Mouse (Mus musculus): ENCODE results near the gene Tmem182. TPM values are rescaled to one million over a fixed set of nuclear protein-coding genes. Genes with fewer than 3 reads are reported as not detected.

The Tmem182 gene
- 0.10 and 0.15 TPM in 2 replicates for polyA plus RNA-seq (2015; fragmentation: Nextera tagmentation; extraction: Ambion mirVana)

DNA sequence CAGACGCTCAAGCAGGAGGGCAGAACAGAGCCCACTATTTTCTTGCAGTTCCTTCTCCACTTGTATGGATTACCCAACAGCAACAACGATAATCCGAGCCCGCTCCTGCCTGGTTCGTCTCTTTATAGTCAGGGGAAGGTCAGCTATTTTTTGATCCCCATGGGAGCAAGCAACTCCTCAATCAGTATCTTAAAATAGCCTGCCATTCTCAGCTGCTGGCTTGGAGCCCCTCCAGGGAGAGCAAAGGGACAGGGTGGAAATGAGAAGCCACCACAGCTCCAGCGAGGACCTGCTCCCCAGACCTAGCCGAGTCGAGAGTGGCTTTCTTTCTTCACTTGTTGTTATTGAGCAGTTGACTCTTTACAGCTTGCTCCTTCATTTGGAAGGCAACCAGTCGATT lies at the start of gene Tmem182:
Tmem182 (plus strand) TSS at position 251 of the 400 bp plus-strand sequence.
- Histone ChIP-seq H3K36me3 (ENCODE audit: control insufficient read depth, insufficient read depth, low read length) (no peaks in the 10 kb centered on the region), H3K4me3 (ENCODE audit: low read depth, low read length) (no peak within 1 kb of the TSS), H3K9me3 (replicated peaks; ENCODE audit: control insufficient read depth, low read length, poor library complexity, severe bottlenecking) (no peaks in the 10 kb centered on the region), H3K27me3 (ENCODE audit: control insufficient read depth, insufficient read depth, low read depth, low read length) (no peaks in the 10 kb centered on the region), H3K9ac (ENCODE audit: low read depth, low read length) (no peak within 1 kb of the TSS), H3K27ac (ENCODE audit: low read length) (no peak within 1 kb of the TSS), H3K4me1 (ENCODE audit: control insufficient read depth, insufficient read depth, low read length) (no peaks in the 10 kb centered on the region), H3K4me2 (ENCODE audit: low read length) (no peak within 1 kb of the TSS)
- no peak for ATAC-seq
- WGBS = 67% methylated on average over 9 of the region's 9 CpGs

DNA sequence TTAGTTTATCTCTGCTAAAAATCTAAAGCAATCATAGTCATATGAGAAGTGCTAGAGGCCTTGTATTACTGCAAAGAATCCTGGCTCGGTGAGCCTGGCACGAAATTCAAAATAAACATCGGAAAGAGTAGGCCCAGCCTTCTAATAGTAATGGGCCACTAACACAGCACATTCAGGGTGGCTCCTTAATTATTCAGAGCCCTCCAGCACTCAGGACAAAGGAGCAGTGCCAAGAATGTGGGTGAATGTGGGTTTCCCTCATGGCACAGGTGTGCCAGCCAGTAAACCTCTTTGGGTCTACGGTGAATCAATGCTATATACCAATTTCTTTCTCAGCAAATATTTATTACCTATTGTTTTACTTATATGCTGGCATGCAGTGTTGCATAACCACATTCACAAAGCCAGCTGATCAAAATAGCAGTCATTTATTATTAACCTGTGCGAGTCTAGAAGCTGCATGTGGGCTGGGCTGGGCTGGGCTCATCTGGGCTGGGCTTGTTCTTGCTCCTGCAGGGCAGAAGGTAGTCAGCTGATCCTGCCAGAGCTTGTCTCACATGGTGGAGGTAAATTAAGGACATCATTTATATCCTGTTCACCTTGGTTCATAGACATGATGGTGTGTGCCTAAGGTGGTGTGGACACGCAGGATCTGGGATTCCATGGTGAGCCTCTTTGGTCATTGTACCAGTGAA lies 45.5 kb upstream of the Tmem182 start:
- Histone ChIP-seq H3K27me3 (ENCODE audit: control insufficient read depth, insufficient read depth, low read depth, low read length) (no peaks in the 10 kb centered on the region), H3K9me3 (replicated peaks; ENCODE audit: control insufficient read depth, low read length, poor library complexity, severe bottlenecking) (no peaks in the 10 kb centered on the region), H3K4me1 (ENCODE audit: control insufficient read depth, insufficient read depth, low read length) (no peaks in the 10 kb centered on the region), H3K36me3 (ENCODE audit: control insufficient read depth, insufficient read depth, low read length) (no peaks in the 10 kb centered on the region), H3K4me2 (ENCODE audit: low read length) (no peak overlapping the region), H3K9ac (ENCODE audit: low read depth, low read length) (no peak overlapping the region), H3K4me3 (ENCODE audit: low read depth, low read length) (no peak overlapping the region), H3K27ac (ENCODE audit: low read length) (no peak overlapping the region)
- ATAC-seq = no peak
- 90% methylated on average over 6 of the region's 6 CpGs for WGBS

- H3K4me3 ChIP-seq (ENCODE audit: low read depth, low read length) = no peak overlapping the region
- no peak overlapping the region for H3K9ac ChIP-seq (ENCODE audit: low read depth, low read length)
- H3K4me1 ChIP-seq (ENCODE audit: control insufficient read depth, insufficient read depth, low read length) = no peaks in the 10 kb centered on the region
- no peaks in the 10 kb centered on the region for H3K36me3 ChIP-seq (ENCODE audit: control insufficient read depth, insufficient read depth, low read length)
- H3K27ac ChIP-seq (ENCODE audit: low read length) = no peak overlapping the region
- 58% methylated on average over 1 of the region's 1 CpGs for WGBS
- no peaks in the 10 kb centered on the region for H3K9me3 ChIP-seq (replicated peaks; ENCODE audit: control insufficient read depth, low read length, poor library complexity, severe bottlenecking)
- ATAC-seq = no peak
- no peak overlapping the region for H3K4me2 ChIP-seq (ENCODE audit: low read length)
- no peaks in the 10 kb centered on the region for H3K27me3 ChIP-seq (ENCODE audit: control insufficient read depth, insufficient read depth, low read depth, low read length)
Observed at GRCm38 (mm10) chr1:40764042-40764441, 41.4 kb upstream of the Tmem182 start.

GRCm38 (mm10) chr1:40764701-40765275 lies 40.6 kb upstream of the Tmem182 start:
- ATAC-seq = no peak

DNA sequence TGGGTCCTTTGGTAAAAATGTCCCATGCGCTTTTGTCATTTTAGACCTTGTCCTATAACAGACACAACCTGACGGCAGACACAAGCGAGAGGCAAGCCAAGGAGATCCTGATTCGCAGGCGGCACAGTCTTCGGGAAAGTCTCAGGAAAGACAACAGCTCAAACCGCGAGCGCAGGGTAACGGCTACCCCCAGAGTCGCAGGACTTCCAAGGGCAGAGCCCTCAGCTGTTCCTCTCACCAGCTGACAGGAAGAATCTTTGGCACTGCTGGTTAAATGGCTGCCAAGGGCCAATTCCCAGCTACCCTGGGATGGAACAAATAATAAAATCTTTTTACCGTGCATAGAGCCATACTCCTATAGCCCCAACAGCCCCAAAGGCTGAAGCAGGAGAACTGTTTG lies 39.9 kb upstream of the Tmem182 start:
- ATAC-seq = no peak
- Histone ChIP-seq H3K36me3 (ENCODE audit: control insufficient read depth, insufficient read depth, low read length) (no peaks in the 10 kb centered on the region), H3K9ac (ENCODE audit: low read depth, low read length) (no peak overlapping the region), H3K4me3 (ENCODE audit: low read depth, low read length) (no peak overlapping the region), H3K9me3 (replicated peaks; ENCODE audit: control insufficient read depth, low read length, poor library complexity, severe bottlenecking) (no peaks in the 10 kb centered on the region), H3K27ac (ENCODE audit: low read length) (no peak overlapping the region), H3K27me3 (ENCODE audit: control insufficient read depth, insufficient read depth, low read depth, low read length) (no peaks in the 10 kb centered on the region), H3K4me2 (ENCODE audit: low read length) (no peak overlapping the region), H3K4me1 (ENCODE audit: control insufficient read depth, insufficient read depth, low read length) (no peaks in the 10 kb centered on the region)
- 92% methylated on average over 12 of the region's 12 CpGs for WGBS

More at GRCm38 (mm10) chr1:40764701-40765275, 40.6 kb upstream of the Tmem182 start:
- H3K4me1 ChIP-seq (ENCODE audit: control insufficient read depth, insufficient read depth, low read length) = no peaks in the 10 kb centered on the region
- no peak overlapping the region for H3K4me3 ChIP-seq (ENCODE audit: low read depth, low read length)
- 95% methylated on average over 15 of the region's 15 CpGs for WGBS
- H3K36me3 ChIP-seq (ENCODE audit: control insufficient read depth, insufficient read depth, low read length) = no peaks in the 10 kb centered on the region
- no peaks in the 10 kb centered on the region for H3K9me3 ChIP-seq (replicated peaks; ENCODE audit: control insufficient read depth, low read length, poor library complexity, severe bottlenecking)
- H3K27me3 ChIP-seq (ENCODE audit: control insufficient read depth, insufficient read depth, low read depth, low read length) = no peaks in the 10 kb centered on the region
- no peak overlapping the region for H3K4me2 ChIP-seq (ENCODE audit: low read length)
- no peak overlapping the region for H3K27ac ChIP-seq (ENCODE audit: low read length)
- H3K9ac ChIP-seq (ENCODE audit: low read depth, low read length) = no peak overlapping the region

DNA sequence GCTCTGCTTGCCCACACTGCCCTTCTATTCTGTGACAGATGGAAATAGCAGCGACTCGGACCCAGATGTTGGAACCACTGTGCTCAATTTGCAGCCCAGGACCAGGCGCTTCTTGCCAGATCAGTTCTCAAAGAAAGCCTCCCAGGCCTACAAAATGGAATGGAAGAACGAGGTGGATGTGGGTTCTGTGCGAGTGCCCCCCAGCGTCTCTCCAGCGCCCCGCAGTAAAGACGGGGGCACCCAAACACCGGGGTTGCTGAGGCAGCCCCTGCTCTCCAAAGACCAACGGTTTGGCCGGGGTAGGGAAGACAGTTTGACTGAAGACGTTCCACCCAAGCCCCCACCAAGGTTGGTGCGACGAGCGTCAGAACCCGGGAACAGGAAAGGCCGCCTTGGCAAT lies 37.8 kb upstream of the Tmem182 start:
- 89% methylated on average over 18 of the region's 18 CpGs for WGBS

DNA sequence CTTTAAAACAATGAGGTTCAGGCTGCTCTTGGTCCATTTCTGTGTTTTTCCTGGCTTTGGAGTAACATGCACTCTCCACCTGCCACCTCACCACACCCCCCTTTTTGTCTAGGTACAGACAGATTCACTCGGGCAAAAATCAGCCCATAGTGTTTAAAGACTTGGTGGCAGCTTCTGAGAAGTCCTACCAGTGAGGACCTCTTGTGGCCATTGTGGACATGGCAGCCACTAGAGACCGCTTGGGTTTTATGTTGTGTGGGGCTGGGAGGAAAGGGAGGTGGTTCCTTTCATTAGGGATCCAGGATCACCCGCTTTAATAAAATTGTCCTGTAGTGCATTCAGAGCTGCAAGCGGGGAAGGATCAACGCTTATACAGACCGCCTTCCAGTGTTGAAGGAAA lies 36.8 kb upstream of the Tmem182 start:
- Histone ChIP-seq H3K4me3 (ENCODE audit: low read depth, low read length) (no peak overlapping the region), H3K4me2 (ENCODE audit: low read length) (no peak overlapping the region), H3K9ac (ENCODE audit: low read depth, low read length) (no peak overlapping the region), H3K27ac (ENCODE audit: low read length) (no peak overlapping the region), H3K4me1 (ENCODE audit: control insufficient read depth, insufficient read depth, low read length) (no peaks in the 10 kb centered on the region), H3K36me3 (ENCODE audit: control insufficient read depth, insufficient read depth, low read length) (peaks cover 5% of the 10 kb centered on the region), H3K27me3 (ENCODE audit: control insufficient read depth, insufficient read depth, low read depth, low read length) (no peaks in the 10 kb centered on the region), H3K9me3 (replicated peaks; ENCODE audit: control insufficient read depth, low read length, poor library complexity, severe bottlenecking) (no peaks in the 10 kb centered on the region)
- WGBS = 33% methylated on average over 6 of the region's 6 CpGs
- ATAC-seq = no peak

More for the DNA sequence above, 37.8 kb upstream of the Tmem182 start:
- Histone ChIP-seq H3K36me3 (ENCODE audit: control insufficient read depth, insufficient read depth, low read length) (no peaks in the 10 kb centered on the region), H3K9ac (ENCODE audit: low read depth, low read length) (no peak overlapping the region), H3K4me2 (ENCODE audit: low read length) (no peak overlapping the region), H3K27me3 (ENCODE audit: control insufficient read depth, insufficient read depth, low read depth, low read length) (no peaks in the 10 kb centered on the region), H3K4me3 (ENCODE audit: low read depth, low read length) (no peak overlapping the region), H3K27ac (ENCODE audit: low read length) (no peak overlapping the region), H3K9me3 (replicated peaks; ENCODE audit: control insufficient read depth, low read length, poor library complexity, severe bottlenecking) (no peaks in the 10 kb centered on the region), H3K4me1 (ENCODE audit: control insufficient read depth, insufficient read depth, low read length) (no peaks in the 10 kb centered on the region)
- no peak for ATAC-seq

DNA sequence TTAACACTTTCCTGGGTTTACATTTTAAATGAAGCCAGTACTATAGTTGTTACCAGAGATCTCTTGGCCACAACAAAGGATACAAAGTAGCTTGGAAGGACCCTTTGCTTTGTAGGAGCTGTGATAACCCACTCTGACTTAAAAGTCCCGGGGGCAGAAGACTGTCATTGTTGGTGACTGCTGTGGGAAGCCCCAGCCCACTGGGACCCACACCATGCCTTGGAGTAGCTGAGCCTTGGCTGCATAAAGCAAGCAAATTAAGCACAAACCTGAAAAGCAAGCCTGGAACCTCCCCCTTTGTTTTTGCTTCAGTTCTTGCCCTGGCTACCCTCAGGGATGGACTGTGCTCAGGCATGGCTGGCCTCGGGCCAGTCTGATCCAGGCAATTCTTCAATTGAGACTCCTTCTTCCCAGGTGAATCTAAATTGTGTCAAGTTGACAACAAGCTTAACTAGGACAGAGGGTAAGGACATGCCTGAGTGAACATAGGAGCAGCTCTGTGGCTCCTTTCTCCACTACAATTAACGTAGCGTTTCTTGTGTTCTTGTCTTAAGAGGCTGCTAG lies 36.0 kb upstream of the Tmem182 start:
- Histone ChIP-seq H3K36me3 (ENCODE audit: control insufficient read depth, insufficient read depth, low read length) (peaks cover 12% of the 10 kb centered on the region), H3K4me3 (ENCODE audit: low read depth, low read length) (no peak overlapping the region), H3K9ac (ENCODE audit: low read depth, low read length) (no peak overlapping the region), H3K9me3 (replicated peaks; ENCODE audit: control insufficient read depth, low read length, poor library complexity, severe bottlenecking) (no peaks in the 10 kb centered on the region), H3K27ac (ENCODE audit: low read length) (no peak overlapping the region), H3K4me1 (ENCODE audit: control insufficient read depth, insufficient read depth, low read length) (no peaks in the 10 kb centered on the region), H3K27me3 (ENCODE audit: control insufficient read depth, insufficient read depth, low read depth, low read length) (no peaks in the 10 kb centered on the region), H3K4me2 (ENCODE audit: low read length) (no peak overlapping the region)
- WGBS = 49% methylated on average over 4 of the region's 4 CpGs
- ATAC-seq = no peak
